Mouse (Mus musculus) adrenal gland, postnatal 10 days (tissue): ENCODE data around the gene Lcn9. TPM values are rescaled to one million over a fixed set of nuclear protein-coding genes. Genes with fewer than 3 reads are reported as not detected.

Source experiments
- DNase-seq: peaks from one replicate; pipeline ENCODE4 v3.0.0; 2021; ENCODE audit warnings: mixed read lengths
- total RNA-seq, 2 experiments: library from RNA; stranded (reverse); gene quantifications; 2 replicates each; pipeline ENCODE4 v1.2.3; 2021

The Lcn9 gene
- total RNA-seq, 2 experiments from 2014 or later: not detected

DNA sequence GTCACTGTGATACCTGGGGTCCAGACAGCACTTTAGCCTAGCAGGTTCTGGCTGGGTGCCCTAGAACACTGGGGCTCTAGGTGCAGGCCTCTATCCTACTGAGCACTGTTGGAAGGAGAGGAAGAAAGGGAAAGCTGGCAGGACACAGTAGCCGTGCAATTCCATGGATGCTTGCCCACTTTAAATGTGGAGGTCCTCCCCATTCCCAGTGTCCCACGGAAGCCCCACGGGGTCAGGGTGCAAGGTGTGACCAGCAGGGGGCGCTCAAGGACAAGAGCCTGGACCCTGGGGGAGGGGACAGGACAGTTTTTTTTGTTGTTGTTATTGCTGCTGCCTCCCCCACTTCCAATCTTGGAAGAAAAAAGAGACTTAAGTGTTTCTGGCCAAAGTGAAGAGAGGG lies 27.4 kb downstream of the Lcn9 start:
- DNase-seq: peak; percentile 80

- no peak for DNase-seq
Observed at GRCm38 (mm10) chr2:25852626-25853025, 29.7 kb downstream of the Lcn9 start.

DNA sequence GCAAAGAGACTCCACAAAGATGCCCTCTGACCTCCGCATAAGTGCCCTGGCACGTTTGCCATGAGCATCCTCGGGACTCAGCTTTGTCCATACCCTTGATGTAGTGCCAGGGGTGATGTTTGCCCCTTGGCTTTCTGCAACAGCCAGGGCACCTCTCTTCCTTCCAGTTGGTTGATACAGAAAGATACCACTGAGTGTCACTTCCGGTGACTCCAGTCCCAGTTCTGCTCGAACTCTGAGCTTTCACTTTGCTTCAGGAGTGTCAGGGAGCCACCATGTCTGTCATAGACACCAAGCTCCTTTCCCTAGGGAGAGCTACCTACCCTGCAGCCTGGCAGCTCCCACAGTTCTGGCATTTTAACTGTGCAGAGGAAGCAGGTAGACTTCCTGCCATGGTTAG lies 31.0 kb downstream of the Lcn9 start:
- no peak for DNase-seq

DNA sequence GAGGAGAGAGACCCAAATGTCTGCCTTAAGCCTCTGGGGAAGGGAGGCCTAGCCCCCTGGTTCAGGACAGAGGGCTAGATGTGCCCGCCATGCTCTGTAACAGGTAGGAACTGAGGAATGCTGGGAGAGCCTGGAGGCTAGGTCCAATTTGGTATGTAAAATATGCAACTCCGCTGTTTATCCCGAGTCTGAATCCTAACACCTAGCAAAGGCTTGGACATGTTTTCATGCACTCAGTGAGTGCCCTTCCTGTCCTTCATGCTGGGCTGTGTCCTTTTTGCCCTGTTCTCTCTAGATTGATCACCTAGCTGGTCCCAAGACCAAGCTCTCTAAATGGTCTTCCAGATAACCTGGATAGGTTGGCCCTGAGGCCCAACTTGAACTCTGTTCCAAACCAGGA lies 36.9 kb downstream of the Lcn9 start:
- no peak for DNase-seq

DNA sequence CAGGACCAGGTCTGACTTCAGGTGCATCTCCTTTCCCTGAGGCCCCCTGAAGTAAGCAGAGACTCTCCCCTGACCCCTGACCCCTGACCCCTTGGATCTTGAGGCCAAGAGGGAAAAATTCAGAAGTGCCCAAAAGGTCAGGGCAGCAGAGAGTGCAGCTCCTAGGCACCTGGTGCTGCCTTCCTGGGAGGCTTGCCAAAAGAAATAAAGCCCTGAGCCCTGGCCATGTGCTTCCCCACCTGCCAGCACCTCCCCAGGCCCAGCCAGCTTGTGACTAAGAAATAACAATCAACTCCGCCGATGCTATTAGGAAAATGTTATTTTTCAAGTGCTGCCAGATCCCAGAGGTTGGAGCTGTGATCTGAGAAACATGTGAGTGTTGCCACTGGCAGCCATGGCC lies 39.1 kb downstream of the Lcn9 start:
- no peak for DNase-seq

GRCm38 (mm10) chr2:25862696-25863270 lies 39.8 kb downstream of the Lcn9 start:
- DNase-seq: peak; percentile 10

- DNase-seq: peak; percentile 75
Observed at GRCm38 (mm10) chr2:25863337-25864131, 40.6 kb downstream of the Lcn9 start, which contains the start of gene Kcnt1. Gene Kcnt1 (plus strand): TSS chr2:25863734.

- peak; percentile 12 for DNase-seq
Observed at GRCm38 (mm10) chr2:25864230-25864629, 41.3 kb downstream of the Lcn9 start.

- DNase-seq: peak; percentile 14
Observed at GRCm38 (mm10) chr2:25865412-25865811, 42.5 kb downstream of the Lcn9 start.

- DNase-seq: peak; percentile 51
Observed at GRCm38 (mm10) chr2:25866656-25867055, 43.7 kb downstream of the Lcn9 start.

Other genes with a start within 250 kb of the Lcn9 start
- gene Mamdc4, start 248.3 kb upstream of the Lcn9 start, total RNA-seq: 1 to 10 TPM; 1.6 to 6.3 TPM
- 10 to 100 TPM; 63.5 to 82.8 TPM for gene Phpt1, start 247.9 kb upstream of the Lcn9 start, total RNA-seq
- gene Ajm1, start 241.4 kb upstream of the Lcn9 start, total RNA-seq: 1 to 10 TPM; 1.8 to 2.2 TPM
- 10 to 100 TPM; 70.0 to 88.5 TPM for gene Rabl6, start 214.6 kb upstream of the Lcn9 start, total RNA-seq
- not detected for gene Ccdc183, start 205.5 kb upstream of the Lcn9 start, total RNA-seq
- gene Tmem141, start 201.1 kb upstream of the Lcn9 start, total RNA-seq: 10 to 100 TPM; 28.2 to 30.8 TPM
- gene Fcna, start 195.1 kb upstream of the Lcn9 start, total RNA-seq: 10 to 100 TPM; 11.3 to 15.8 TPM
- 1 to 10 TPM in 1 of 2 experiments, not detected in 1; 1.6 TPM for gene Lcn8, start 170.0 kb upstream of the Lcn9 start, total RNA-seq
- gene Lcn5, start 165.2 kb upstream of the Lcn9 start, total RNA-seq: not detected
- not detected for gene Lcn6, start 146.4 kb upstream of the Lcn9 start, total RNA-seq
- not detected for gene Lcn10, start 140.4 kb upstream of the Lcn9 start, total RNA-seq
- gene Obp2a, start 123.1 kb upstream of the Lcn9 start, total RNA-seq: 1 to 10 TPM; 2.4 to 2.6 TPM
- gene Bmyc, start 116.4 kb upstream of the Lcn9 start, total RNA-seq: 10 to 100 TPM; 40.8 to 42.7 TPM
- not detected for gene Obp2b, start 86.1 kb upstream of the Lcn9 start, total RNA-seq
- not detected for gene Lcn3, start 57.6 kb upstream of the Lcn9 start, total RNA-seq
- not detected for gene Lcn11, start 46.1 kb upstream of the Lcn9 start, total RNA-seq
- not detected for gene Gm13539, start 40.9 kb upstream of the Lcn9 start, total RNA-seq
- gene Glt6d1, start 7.3 kb upstream of the Lcn9 start, total RNA-seq: not detected
- gene Sohlh1, start 24.1 kb downstream of the Lcn9 start, total RNA-seq: not detected
- 1 to 10 TPM; 4.0 to 7.2 TPM for gene Kcnt1, start 40.6 kb downstream of the Lcn9 start, total RNA-seq
- 10 to 100 TPM; 28.2 to 28.7 TPM for gene Camsap1, start 160.1 kb downstream of the Lcn9 start, total RNA-seq
- gene Ubac1, start 198.6 kb downstream of the Lcn9 start, total RNA-seq: 10 to 100 TPM; 50.5 to 77.3 TPM